Mouse (Mus musculus): ENCODE data around the gene Pum2. TPM values are rescaled to one million over a fixed set of nuclear protein-coding genes. Genes with fewer than 3 reads are reported as not detected.
"Not testable (repeated sequence)": the region's sequence is repeated elsewhere in the genome, so short reads cannot be mapped to it uniquely, and the experiment has no call there.

Gene Pum2
- total RNA-seq, 4 experiments from 2014 or later = 80.0 to 94.9 (median 88.2) TPM

DNA sequence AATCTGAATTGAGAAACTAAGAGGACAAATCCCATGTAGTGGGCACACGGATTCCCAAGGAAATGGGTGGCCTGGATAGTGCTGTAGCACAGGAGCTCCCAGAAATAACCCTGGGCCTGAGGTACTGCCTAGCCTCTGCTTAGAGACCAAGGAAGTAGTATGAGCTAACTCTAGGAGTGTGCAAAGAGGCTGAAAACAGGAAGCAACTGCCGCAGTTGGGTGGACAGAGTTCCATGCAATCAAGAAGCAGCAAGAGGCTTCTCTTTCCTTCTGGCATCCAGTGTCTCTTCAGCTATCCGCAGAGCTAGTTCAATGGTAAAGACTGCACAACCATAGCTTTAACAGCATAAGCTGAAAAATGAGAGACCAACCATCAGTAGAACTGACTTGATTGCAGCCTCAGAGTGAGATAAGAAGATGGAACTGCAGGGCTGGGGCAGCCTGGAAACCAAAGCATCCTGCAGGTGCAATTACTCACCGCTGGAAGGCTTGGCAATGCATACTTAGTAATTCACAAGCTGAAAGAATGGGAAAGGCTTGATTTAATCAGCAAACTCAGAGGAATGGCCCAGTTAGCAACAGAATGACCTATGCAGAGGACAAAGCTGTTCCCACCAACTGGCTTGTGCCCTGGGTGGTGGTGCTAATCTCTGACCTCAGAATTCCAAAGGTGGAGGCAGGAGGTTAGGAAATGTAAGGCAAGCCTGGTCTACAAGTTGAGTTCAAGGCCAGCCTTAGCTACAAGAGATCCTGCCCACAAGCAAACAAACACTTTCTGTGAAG is 6.3 kb upstream of the Pum2 start:
- DNase-seq (ENCODE audit: low spot score in 2 of 2) = no peak

DNA sequence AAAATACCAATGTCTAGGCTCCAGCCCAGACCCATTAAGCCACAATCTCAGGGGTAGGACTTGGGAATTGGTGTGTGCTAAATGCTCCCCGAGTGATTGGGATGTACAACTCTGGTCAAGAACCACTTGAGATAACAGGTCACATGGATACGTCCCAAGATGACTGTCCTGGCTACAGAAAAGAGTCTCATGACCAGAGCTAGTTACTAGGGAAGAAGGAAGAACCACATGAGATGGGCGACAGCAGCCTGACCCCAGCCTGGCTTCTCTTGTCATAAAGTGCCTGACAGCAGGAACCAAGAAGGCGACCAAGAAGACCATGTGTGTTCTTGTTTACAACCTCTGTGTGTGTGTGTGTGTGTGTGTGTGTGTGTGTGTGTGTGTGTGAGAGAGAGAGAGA is 4.5 kb upstream of the Pum2 start:
- no peak for DNase-seq (ENCODE audit: low spot score in 2 of 2)

- DNase-seq (ENCODE audit: low spot score in 2 of 2) = no peak
These were observed 4.1 kb upstream of the Pum2 start for GRCm38 (mm10) chr12:8669846-8670245.

- no peak for DNase-seq (ENCODE audit: low spot score in 2 of 2)
These were observed 587 bp upstream of the Pum2 start for GRCm38 (mm10) chr12:8673121-8673973.

GRCm38 (mm10) chr12:8674377-8674864 is 487 bp downstream of the Pum2 start:
- DNase-seq (ENCODE audit: low spot score in 2 of 2) = peak; percentile 18 to 41

- no peak for DNase-seq (ENCODE audit: low spot score in 2 of 2)
These were observed 982 bp downstream of the Pum2 start for GRCm38 (mm10) chr12:8674891-8675341.

DNA sequence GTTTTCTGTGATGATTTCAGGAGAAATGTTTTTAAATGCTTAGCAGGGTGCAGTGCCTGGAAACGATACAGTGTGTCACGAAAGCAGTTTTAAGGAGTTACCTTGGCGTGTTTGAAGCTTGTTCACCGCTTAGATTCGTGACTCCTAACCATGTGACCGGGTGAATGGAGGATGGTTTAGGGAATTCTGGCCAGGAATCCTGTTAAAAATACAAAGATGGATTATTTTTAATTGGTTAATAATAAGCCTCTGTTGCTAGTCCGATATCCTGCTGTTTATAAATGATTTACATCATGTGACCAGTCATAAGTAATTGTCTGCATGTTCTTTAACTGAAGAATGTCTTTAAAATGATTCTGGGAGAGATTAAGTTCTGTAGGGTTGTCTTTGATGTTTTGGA is 1.4 kb downstream of the Pum2 start:
- no peak for DNase-seq (ENCODE audit: low spot score in 2 of 2)

DNA sequence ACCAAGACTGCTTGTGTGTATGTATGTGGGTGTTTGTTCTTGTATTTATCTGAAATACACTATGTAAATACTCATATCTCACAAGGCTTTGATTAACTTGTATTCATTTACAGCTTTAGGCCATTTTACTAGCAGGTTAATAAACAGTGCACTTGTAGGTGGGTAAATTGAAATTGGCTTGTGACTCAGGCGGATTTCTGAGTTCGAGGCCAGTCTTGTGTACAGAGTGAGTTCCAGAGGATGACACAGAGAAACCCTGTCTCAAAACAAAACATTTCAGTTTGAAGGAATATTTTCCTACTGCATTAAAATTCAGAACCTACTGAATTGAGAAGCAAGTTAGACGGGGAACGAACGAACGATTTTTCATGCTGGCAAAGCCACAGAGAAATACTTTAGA is 2.4 kb downstream of the Pum2 start:
- no peak for DNase-seq (ENCODE audit: low spot score in 2 of 2)

- DNase-seq (ENCODE audit: low spot score in 2 of 2) = no peak
These were observed 4.0 kb downstream of the Pum2 start for GRCm38 (mm10) chr12:8677926-8678325.

DNA sequence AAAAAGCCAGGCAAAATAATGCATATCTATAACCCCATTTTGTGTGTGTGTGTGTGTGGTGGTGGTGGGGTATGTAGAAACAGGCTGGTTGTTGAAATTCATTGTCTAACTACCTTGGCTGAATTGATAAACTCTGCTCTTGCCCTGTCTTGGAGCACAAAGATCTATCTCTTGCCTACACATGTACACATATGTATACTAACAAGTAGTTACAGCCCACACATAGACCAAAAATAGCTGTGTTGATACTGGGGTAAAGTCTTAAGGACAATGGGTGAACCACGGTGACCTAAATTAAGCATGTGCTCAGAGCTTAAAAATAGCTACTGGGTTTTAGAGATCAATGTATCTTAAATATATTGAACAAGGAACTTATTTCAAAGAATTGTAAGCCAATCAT is 10.3 kb downstream of the Pum2 start:
- no peak for DNase-seq (ENCODE audit: low spot score in 2 of 2)

DNA sequence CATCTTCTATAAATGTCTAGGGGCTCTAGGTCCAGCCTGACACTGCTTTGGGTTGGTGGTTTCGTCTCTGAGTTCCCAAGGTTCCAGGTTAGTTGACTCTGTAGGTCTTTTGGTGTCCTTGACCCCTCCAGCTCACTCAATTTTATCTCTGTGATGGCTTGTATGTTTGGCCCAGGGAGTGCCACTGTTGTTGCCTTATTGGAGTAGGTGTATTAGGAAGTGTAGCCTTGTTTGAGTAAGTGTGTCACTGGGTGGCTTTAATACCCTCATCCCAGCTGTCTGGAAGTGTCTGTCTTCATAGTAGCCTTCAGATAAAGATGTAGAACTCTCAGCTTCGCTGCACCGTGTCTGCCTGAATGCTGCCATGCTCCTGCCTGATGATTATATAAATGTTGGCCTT is 11.1 kb downstream of the Pum2 start:
- DNase-seq (ENCODE audit: low spot score in 2 of 2) = no peak

GRCm38 (mm10) chr12:8689882-8690281 is 15.9 kb downstream of the Pum2 start:
- not testable (repeated sequence) for DNase-seq (ENCODE audit: low spot score in 2 of 2)

DNA sequence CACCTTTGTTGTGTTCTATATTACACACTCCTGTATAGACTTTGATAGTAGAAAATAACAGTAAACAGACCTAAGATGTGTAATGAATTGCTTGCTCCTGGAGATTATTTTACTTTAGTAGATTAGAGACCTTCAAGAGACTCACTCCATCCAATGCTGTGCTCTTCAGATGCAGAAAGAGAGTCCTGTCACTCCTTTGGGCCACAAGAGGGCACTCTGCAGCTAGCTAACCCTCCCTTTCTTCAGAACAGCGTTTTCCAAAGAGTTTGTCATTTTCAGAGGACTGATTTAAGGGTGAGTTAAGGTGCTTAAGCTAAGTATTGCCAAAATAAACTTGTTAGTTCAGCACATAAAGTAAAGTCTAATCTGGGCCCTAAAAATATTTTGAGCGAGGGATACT is 25.0 kb downstream of the Pum2 start:
- DNase-seq (ENCODE audit: low spot score in 2 of 2) = no peak

GRCm38 (mm10) chr12:8703988-8704387 is 30.1 kb downstream of the Pum2 start:
- DNase-seq (ENCODE audit: low spot score in 2 of 2) = no peak

- no peak for DNase-seq (ENCODE audit: low spot score in 2 of 2)
These were observed 34.9 kb downstream of the Pum2 start for GRCm38 (mm10) chr12:8708876-8709275.

DNA sequence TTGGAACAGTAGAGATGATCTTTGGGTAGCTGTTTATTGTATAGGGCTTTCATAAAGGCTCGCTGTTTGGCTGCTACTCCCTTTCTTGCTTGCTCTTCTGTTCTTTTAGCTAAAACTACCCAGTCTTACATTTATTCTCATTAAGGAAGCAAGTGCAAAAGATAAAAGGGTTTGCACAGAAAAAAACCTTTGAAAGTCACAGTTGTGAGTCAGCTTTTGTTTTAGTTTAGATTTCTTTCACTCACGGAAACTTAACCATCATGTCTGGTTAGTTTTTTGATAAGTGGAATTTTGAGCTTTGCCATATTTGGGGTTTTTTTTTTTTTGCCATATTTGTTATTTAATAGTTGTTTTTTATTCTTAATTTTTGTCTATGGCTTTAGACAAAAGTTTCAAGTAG is 38.7 kb downstream of the Pum2 start:
- DNase-seq (ENCODE audit: low spot score in 2 of 2) = no peak

DNA sequence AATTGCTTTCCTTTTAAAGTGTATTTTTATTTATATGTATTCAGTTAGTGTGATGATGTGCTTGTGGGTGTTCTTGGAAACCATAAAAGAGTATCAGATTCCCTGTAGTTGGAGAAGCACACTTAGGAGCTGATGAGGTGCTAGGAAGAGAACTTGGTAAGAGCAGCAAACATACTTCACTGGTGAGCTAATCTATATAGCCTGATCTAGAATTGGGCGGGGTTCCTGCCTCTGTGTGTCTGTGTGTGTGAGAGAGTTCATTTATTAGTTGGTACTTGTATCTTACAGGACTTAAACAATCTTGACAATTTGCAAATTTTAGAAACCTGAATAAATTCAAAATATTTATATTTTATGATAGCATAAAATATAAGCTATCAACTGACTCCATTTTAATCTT is 42.2 kb downstream of the Pum2 start:
- no peak for DNase-seq (ENCODE audit: low spot score in 2 of 2)

GRCm38 (mm10) chr12:8726890-8727289 is 53.0 kb downstream of the Pum2 start:
- no peak for DNase-seq (ENCODE audit: low spot score in 2 of 2)

- DNase-seq (ENCODE audit: low spot score in 2 of 2) = no peak
These were observed 54.8 kb downstream of the Pum2 start for GRCm38 (mm10) chr12:8728739-8729138.

DNA sequence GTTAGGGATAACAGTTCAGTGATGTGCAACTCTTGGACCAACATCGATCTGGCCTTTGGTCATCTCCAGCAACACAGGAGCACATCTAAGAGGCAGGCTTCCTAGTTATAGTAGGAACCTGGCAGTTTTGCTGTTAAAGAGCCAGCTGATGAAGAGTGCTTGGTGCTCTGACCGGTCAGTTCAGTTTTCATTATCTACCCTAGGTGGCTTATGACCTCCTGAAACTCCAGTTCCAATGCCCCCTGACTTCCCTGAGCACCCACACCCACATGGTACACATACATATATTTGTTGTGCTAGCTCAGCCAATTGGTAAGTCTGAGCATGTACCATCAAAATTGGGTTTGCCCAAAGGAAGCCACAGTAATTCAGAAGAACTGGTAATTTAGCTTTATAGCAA is 79.7 kb downstream of the Pum2 start:
- DNase-seq (ENCODE audit: low spot score in 2 of 2) = no peak

DNA sequence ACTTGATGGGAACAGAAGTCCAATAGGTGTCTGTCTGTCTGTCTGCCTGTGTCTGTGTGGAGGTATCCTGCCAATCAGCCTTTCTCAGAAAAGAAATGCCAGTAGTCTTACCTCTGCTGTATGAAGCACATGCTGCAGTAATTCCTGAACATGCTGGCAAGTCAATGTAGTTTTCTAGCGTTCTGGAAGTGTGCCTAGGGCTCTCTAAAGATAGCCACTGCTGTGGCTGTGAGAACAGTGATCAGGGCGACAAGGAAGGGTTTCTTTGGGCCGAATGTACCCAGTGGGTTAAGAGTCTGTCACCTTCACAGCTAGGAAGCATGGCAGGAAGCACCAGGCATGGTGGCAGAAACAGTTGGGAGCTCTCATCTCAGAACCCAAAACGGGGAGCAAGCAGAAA is 80.2 kb downstream of the Pum2 start:
- DNase-seq (ENCODE audit: low spot score in 2 of 2) = no peak

- no peak for DNase-seq (ENCODE audit: low spot score in 2 of 2)
These were observed 84.1 kb downstream of the Pum2 start for GRCm38 (mm10) chr12:8758029-8758428.
